Mouse (Mus musculus): Measurements from ENCODE around the gene Fam20c. TPM values are rescaled to one million over a fixed set of nuclear protein-coding genes. Genes with fewer than 3 reads are reported as not detected.

The Fam20c gene
- polyA plus RNA-seq, 1 experiment from 2014 or later: 35.7 TPM

GRCm38 (mm10) chr5:138762361-138762760 lies 8.0 kb downstream of the Fam20c start:
- H3K9me3 ChIP-seq (replicated peaks; ENCODE audit: control insufficient read depth, low read length): no peaks in the 10 kb centered on the region
- peaks cover 19% of the 10 kb centered on the region for H3K4me1 ChIP-seq (ENCODE audit: control insufficient read depth, insufficient read depth, low read length)
- 82% methylated on average over 4 of the region's 4 CpGs for WGBS
- no peaks in the 10 kb centered on the region for H3K27me3 ChIP-seq (replicated peaks; ENCODE audit: control insufficient read depth, insufficient read depth, low read length)
- no peak overlapping the region for H3K4me2 ChIP-seq (ENCODE audit: low read length)
- no peak for ATAC-seq
- peaks cover 62% of the 10 kb centered on the region for H3K36me3 ChIP-seq (ENCODE audit: control insufficient read depth, insufficient read depth, low read length)
- H3K27ac ChIP-seq (ENCODE audit: low read depth, low read length): 0 out of 2 replicates have a peak overlapping the region, but pooled peaks have one; percentile 46
- no peak for DNase-seq (ENCODE audit: low spot score)
- H3K9ac ChIP-seq (ENCODE audit: low read length): no peak overlapping the region
- no peak overlapping the region for H3K4me3 ChIP-seq (ENCODE audit: low read depth, low read length)

- ATAC-seq: no peak
- H3K27me3 ChIP-seq (replicated peaks; ENCODE audit: control insufficient read depth, insufficient read depth, low read length): no peaks in the 10 kb centered on the region
- H3K36me3 ChIP-seq (ENCODE audit: control insufficient read depth, insufficient read depth, low read length): peaks cover 65% of the 10 kb centered on the region
Observed at GRCm38 (mm10) chr5:138764601-138765000, 10.3 kb downstream of the Fam20c start.

GRCm38 (mm10) chr5:138767650-138768049 lies 13.3 kb downstream of the Fam20c start:
- no peak for DNase-seq (ENCODE audit: low spot score)
- 89% methylated on average over 11 of the region's 11 CpGs for WGBS
- Histone ChIP-seq H3K4me1 (ENCODE audit: control insufficient read depth, insufficient read depth, low read length) (no peaks in the 10 kb centered on the region), H3K4me3 (ENCODE audit: low read depth, low read length) (no peak overlapping the region), H3K9ac (ENCODE audit: low read length) (no peak overlapping the region), H3K36me3 (ENCODE audit: control insufficient read depth, insufficient read depth, low read length) (peaks cover 66% of the 10 kb centered on the region), H3K27me3 (replicated peaks; ENCODE audit: control insufficient read depth, insufficient read depth, low read length) (no peaks in the 10 kb centered on the region), H3K27ac (ENCODE audit: low read depth, low read length) (no peak overlapping the region), H3K9me3 (replicated peaks; ENCODE audit: control insufficient read depth, low read length) (no peaks in the 10 kb centered on the region), H3K4me2 (ENCODE audit: low read length) (no peak overlapping the region)
- ATAC-seq: no peak

More at GRCm38 (mm10) chr5:138764601-138765000, 10.3 kb downstream of the Fam20c start:
- DNase-seq (ENCODE audit: low spot score): no peak
- no peak overlapping the region for H3K4me2 ChIP-seq (ENCODE audit: low read length)
- no peak overlapping the region for H3K4me3 ChIP-seq (ENCODE audit: low read depth, low read length)
- no peak overlapping the region for H3K27ac ChIP-seq (ENCODE audit: low read depth, low read length)
- H3K4me1 ChIP-seq (ENCODE audit: control insufficient read depth, insufficient read depth, low read length): peaks cover 6% of the 10 kb centered on the region; the same call in 1 of the 2 replicates
- no peak overlapping the region for H3K9ac ChIP-seq (ENCODE audit: low read length)
- 80% methylated on average over 8 of the region's 8 CpGs for WGBS
- H3K9me3 ChIP-seq (replicated peaks; ENCODE audit: control insufficient read depth, low read length): no peaks in the 10 kb centered on the region

GRCm38 (mm10) chr5:138768704-138769103 lies 14.4 kb downstream of the Fam20c start:
- no peak for DNase-seq (ENCODE audit: low spot score)
- no peaks in the 10 kb centered on the region for H3K4me1 ChIP-seq (ENCODE audit: control insufficient read depth, insufficient read depth, low read length)
- no peak overlapping the region for H3K4me3 ChIP-seq (ENCODE audit: low read depth, low read length)
- no peak overlapping the region for H3K4me2 ChIP-seq (ENCODE audit: low read length)
- H3K9me3 ChIP-seq (replicated peaks; ENCODE audit: control insufficient read depth, low read length): no peaks in the 10 kb centered on the region
- H3K36me3 ChIP-seq (ENCODE audit: control insufficient read depth, insufficient read depth, low read length): peaks cover 63% of the 10 kb centered on the region
- H3K27ac ChIP-seq (ENCODE audit: low read depth, low read length): no peak overlapping the region
- ATAC-seq: no peak
- 81% methylated on average over 2 of the region's 2 CpGs for WGBS
- H3K27me3 ChIP-seq (replicated peaks; ENCODE audit: control insufficient read depth, insufficient read depth, low read length): no peaks in the 10 kb centered on the region
- no peak overlapping the region for H3K9ac ChIP-seq (ENCODE audit: low read length)

- Histone ChIP-seq H3K9me3 (replicated peaks; ENCODE audit: control insufficient read depth, low read length) (no peaks in the 10 kb centered on the region), H3K4me3 (ENCODE audit: low read depth, low read length) (no peak overlapping the region), H3K36me3 (ENCODE audit: control insufficient read depth, insufficient read depth, low read length) (peaks cover 65% of the 10 kb centered on the region), H3K9ac (ENCODE audit: low read length) (no peak overlapping the region), H3K4me2 (ENCODE audit: low read length) (no peak overlapping the region), H3K27me3 (replicated peaks; ENCODE audit: control insufficient read depth, insufficient read depth, low read length) (no peaks in the 10 kb centered on the region), H3K27ac (ENCODE audit: low read depth, low read length) (no peak overlapping the region), H3K4me1 (ENCODE audit: control insufficient read depth, insufficient read depth, low read length) (no peaks in the 10 kb centered on the region)
- ATAC-seq (no peak), DNase-seq (ENCODE audit: low spot score) (no peak)
- 88% methylated on average over 5 of the region's 5 CpGs for WGBS
Observed at GRCm38 (mm10) chr5:138769126-138769525, 14.8 kb downstream of the Fam20c start.

GRCm38 (mm10) chr5:138775096-138775495 lies 20.8 kb downstream of the Fam20c start:
- no peaks in the 10 kb centered on the region for H3K27me3 ChIP-seq (replicated peaks; ENCODE audit: control insufficient read depth, insufficient read depth, low read length)
- peaks cover 62% of the 10 kb centered on the region for H3K36me3 ChIP-seq (ENCODE audit: control insufficient read depth, insufficient read depth, low read length)
- H3K27ac ChIP-seq (ENCODE audit: low read depth, low read length): no peak overlapping the region
- no peak for ATAC-seq
- H3K4me1 ChIP-seq (ENCODE audit: control insufficient read depth, insufficient read depth, low read length): peaks cover 11% of the 10 kb centered on the region; the same call in 1 of the 2 replicates
- DNase-seq (ENCODE audit: low spot score): no peak
- no peak overlapping the region for H3K4me3 ChIP-seq (ENCODE audit: low read depth, low read length)
- 95% methylated on average over 5 of the region's 5 CpGs for WGBS
- H3K4me2 ChIP-seq (ENCODE audit: low read length): no peak overlapping the region
- no peak overlapping the region for H3K9ac ChIP-seq (ENCODE audit: low read length)
- H3K9me3 ChIP-seq (replicated peaks; ENCODE audit: control insufficient read depth, low read length): no peaks in the 10 kb centered on the region

- ATAC-seq: no peak
- WGBS: 60% methylated on average over 1 of the region's 1 CpGs
- no peak for DNase-seq (ENCODE audit: low spot score)
- Histone ChIP-seq H3K27me3 (replicated peaks; ENCODE audit: control insufficient read depth, insufficient read depth, low read length) (no peaks in the 10 kb centered on the region), H3K9ac (ENCODE audit: low read length) (no peak overlapping the region), H3K4me1 (ENCODE audit: control insufficient read depth, insufficient read depth, low read length) (peaks cover 11% of the 10 kb centered on the region; the same call in 1 of the 2 replicates), H3K27ac (ENCODE audit: low read depth, low read length) (no peak overlapping the region), H3K36me3 (ENCODE audit: control insufficient read depth, insufficient read depth, low read length) (peaks cover 59% of the 10 kb centered on the region), H3K4me3 (ENCODE audit: low read depth, low read length) (no peak overlapping the region), H3K4me2 (ENCODE audit: low read length) (no peak overlapping the region), H3K9me3 (replicated peaks; ENCODE audit: control insufficient read depth, low read length) (no peaks in the 10 kb centered on the region)
Observed at GRCm38 (mm10) chr5:138776346-138776745, 22.0 kb downstream of the Fam20c start.

- peaks cover 57% of the 10 kb centered on the region for H3K36me3 ChIP-seq (ENCODE audit: control insufficient read depth, insufficient read depth, low read length)
- WGBS: 49% methylated on average over 9 of the region's 9 CpGs
Observed at GRCm38 (mm10) chr5:138778731-138779463, 24.6 kb downstream of the Fam20c start.

DNA sequence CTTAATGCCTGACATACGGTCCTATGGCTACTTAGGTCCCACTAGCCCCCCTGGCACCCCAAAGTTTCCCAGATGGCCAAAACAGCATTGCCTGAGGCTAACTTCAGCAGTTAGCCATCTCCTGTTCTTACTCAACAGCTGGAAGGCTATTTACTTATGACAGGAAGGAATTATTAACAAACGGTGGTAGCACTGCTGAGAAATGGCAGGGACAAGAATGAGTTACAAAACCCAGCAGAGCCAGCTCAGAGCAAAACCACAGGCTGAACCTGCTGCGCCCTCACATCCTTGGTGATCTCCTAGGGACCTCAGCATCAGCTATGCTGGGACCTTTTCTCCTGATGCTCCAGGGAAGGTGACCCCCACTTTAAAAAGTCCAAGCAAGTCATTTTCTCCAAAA lies 25.3 kb downstream of the Fam20c start:
- no peaks in the 10 kb centered on the region for H3K27me3 ChIP-seq (replicated peaks; ENCODE audit: control insufficient read depth, insufficient read depth, low read length)
- H3K36me3 ChIP-seq (ENCODE audit: control insufficient read depth, insufficient read depth, low read length): peaks cover 54% of the 10 kb centered on the region
- no peak for DNase-seq (ENCODE audit: low spot score)
- H3K9me3 ChIP-seq (replicated peaks; ENCODE audit: control insufficient read depth, low read length): no peaks in the 10 kb centered on the region
- no peak overlapping the region for H3K9ac ChIP-seq (ENCODE audit: low read length)
- ATAC-seq: no peak
- no peak overlapping the region for H3K4me2 ChIP-seq (ENCODE audit: low read length)
- no peak overlapping the region for H3K27ac ChIP-seq (ENCODE audit: low read depth, low read length)
- H3K4me3 ChIP-seq (ENCODE audit: low read depth, low read length): no peak overlapping the region
- peaks cover 13% of the 10 kb centered on the region; the same call in 1 of the 2 replicates for H3K4me1 ChIP-seq (ENCODE audit: control insufficient read depth, insufficient read depth, low read length)
- 89% methylated on average over 3 of the region's 3 CpGs for WGBS

More at GRCm38 (mm10) chr5:138778731-138779463, 24.6 kb downstream of the Fam20c start:
- peak; percentile 80 for DNase-seq (ENCODE audit: low spot score)
- peak; percentile 76 for ATAC-seq
- H3K9me3 ChIP-seq (replicated peaks; ENCODE audit: control insufficient read depth, low read length): no peaks in the 10 kb centered on the region
- H3K27me3 ChIP-seq (replicated peaks; ENCODE audit: control insufficient read depth, insufficient read depth, low read length): no peaks in the 10 kb centered on the region
- no peak overlapping the region for H3K4me2 ChIP-seq (ENCODE audit: low read length)
- 0 out of 2 replicates have a peak overlapping the region, but pooled peaks have one; percentile 8 for H3K9ac ChIP-seq (ENCODE audit: low read length)
- peak overlapping the region; percentile 82 for H3K27ac ChIP-seq (ENCODE audit: low read depth, low read length)
- no peak overlapping the region for H3K4me3 ChIP-seq (ENCODE audit: low read depth, low read length)
- peaks cover 13% of the 10 kb centered on the region; the same call in 1 of the 2 replicates for H3K4me1 ChIP-seq (ENCODE audit: control insufficient read depth, insufficient read depth, low read length)
